Mouse (Mus musculus): Measurements from ENCODE around the gene Cul5.

Cul5 gene

DNA sequence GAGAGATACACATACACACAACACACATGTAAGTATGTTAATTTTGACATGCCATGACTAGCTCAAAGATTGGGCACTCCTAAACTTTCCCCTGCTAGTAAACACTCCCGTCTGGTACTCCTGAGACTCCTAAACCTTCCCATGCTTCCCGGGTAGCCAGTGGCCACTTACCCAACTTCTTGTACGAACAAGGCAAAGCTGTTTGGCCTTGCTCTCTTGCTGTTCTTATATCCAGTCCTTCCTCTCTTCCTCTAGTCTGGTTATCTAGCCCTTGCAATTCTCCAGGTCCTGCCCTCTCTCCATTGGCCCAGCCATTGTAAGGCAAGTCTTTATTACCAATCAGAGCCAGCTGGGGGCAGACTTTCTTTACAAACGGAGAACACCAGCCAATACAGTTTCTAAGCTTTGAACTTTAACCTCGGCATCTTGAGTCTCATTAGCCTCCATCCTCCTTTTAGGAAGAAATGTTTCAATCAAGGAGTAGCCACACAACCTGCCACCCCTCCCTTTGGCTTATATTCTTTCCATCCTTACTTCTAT, at the start of gene Cul5:
Cul5 (minus strand) TSS at position 335 of the 540 bp plus-strand sequence.
- peak; percentile 59 to 77 for DNase-seq

DNA sequence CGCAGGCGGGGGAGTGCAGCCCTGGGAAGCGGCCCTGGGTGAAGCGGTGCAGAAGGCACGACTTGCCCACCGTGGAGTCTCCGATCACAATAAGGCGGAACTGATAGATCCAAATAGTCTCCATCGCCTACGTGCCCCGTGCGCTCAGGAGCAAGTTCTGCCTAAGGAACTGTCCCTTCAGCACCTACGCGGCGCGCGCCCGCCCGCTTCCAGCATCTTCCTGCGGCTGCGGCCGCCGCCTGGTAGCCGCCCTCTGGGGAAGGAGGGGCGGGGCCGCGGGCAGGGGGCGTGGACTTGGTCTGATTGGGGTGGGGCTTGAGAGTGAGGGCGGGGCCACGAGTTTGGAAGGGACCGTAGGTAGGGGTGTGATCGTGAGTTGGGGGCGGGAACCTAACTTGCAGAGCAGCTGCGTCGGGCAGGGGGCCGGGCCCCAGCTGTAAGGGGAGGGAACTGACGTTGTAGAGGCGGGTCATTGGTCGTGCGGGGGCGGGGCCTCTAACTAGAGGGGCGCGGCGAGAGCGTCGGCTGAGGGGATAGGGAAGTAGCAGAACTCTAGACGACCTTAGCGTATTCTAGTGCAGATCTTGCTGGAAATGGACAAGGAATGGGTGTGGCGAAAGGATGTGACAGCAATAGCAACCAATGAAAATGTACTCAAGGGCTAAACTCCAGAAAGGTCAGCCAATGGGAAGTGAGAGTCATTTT, 36.3 kb upstream of the Cul5 start, which contains the start of gene Rab39:
Rab39 (minus strand) TSS at position 241 of the 705 bp plus-strand sequence.
- DNase-seq, result peak; percentile 56 to 88

DNA sequence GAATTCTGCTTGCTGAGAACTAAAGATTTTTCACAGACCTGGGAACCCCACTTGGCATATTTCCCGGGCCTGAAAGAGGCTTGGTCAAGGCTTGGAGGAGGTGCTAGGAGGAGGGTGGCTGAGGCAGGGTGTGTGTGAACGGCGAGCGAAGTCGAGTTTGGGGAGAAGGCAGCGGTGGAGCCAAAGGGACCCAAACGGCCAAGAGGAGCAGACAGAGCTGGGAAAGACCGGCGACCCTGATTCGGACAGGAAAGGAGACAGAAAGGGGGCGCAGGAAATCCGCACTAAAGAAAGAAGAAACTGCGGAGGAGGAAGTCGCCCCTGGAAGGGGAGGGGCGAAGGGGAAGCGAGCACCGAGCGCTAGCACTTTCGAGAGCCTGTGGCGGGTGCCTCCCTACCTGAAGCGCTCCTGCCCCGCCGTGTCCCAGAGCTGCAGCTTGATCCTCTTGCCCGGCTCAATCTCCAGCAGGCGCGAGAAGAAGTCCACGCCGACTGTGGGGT, 35.7 kb upstream of the Cul5 start:
- peak in 1 of 2 experiments; percentile 30 for DNase-seq

DNA sequence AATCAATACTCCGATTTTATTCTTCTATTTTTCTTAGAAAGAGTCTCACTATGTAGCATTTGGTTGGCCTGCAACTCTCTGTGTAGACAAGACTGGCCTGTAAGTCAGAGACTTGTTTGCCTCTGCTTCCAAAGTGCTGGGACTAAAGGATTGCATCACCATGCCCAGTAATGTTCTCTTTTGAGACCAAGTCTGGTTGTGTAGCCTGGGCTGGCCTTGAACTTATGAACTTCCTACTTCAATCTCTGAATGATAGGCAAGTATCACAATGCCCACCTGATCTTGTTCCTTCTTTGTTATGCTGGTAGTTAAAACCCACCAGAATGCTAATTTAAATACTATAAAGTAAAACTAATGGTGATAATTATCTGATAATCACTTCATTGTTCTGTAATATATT, 33.2 kb upstream of the Cul5 start:
- no peak for DNase-seq

DNA sequence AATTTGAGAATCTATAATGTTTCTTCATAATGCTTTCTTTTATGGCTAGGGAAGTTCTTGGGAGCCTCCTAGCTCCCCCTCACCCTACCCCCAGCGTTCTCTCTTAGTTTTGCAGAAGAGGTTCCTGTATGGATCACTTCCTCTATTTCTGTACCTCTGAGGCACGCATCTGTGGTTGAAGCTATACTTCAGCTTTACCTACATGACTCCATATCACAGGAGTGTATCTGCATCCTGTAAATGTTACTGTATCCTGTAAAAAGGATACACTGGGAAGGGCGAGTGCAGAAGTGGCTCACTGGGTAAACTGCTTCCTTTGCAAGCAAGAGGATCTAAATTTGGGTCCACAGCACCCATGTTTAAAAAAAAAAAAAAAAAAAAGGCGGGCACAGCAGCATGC, 30.7 kb upstream of the Cul5 start:
- DNase-seq, result no peak

DNA sequence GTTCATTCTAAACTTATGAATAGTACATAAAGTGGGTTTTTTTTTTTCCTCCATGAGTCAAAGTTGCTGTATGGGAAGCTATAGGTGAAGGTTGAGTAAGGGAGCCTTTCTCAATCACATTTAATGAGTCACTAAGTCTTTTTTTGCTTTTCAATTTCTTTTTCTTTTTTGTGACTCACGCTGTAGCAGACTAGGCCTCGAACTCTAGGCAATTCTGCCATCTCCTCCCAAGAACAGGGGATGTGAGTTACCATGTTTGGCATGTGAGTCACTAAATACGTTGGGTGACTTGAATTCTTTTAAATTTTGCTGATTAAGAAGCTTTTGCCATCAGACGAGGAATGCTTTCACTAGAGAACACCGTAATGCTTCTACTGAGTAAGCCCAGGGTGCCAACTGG, 26.0 kb upstream of the Cul5 start:
- DNase-seq, result no peak

DNA sequence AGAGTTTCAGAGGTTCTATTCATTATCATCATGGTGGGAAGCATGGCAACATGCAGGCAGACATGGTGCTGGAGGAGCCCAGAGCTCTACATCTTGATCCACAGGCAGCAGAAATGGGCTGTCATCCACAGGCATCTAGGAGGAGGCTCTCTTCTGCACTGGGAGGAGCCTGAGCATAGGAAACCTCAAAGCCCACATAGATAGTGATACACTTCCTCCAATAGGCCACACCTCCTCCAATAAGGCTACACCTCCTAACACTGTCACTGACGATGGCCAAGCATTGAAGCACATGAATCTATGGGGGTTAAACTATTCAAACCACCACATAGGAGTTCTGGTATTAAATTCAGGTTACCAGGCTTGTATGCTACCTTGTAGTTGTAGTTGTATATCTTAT, 23.9 kb upstream of the Cul5 start:
- DNase-seq, result no peak

DNA sequence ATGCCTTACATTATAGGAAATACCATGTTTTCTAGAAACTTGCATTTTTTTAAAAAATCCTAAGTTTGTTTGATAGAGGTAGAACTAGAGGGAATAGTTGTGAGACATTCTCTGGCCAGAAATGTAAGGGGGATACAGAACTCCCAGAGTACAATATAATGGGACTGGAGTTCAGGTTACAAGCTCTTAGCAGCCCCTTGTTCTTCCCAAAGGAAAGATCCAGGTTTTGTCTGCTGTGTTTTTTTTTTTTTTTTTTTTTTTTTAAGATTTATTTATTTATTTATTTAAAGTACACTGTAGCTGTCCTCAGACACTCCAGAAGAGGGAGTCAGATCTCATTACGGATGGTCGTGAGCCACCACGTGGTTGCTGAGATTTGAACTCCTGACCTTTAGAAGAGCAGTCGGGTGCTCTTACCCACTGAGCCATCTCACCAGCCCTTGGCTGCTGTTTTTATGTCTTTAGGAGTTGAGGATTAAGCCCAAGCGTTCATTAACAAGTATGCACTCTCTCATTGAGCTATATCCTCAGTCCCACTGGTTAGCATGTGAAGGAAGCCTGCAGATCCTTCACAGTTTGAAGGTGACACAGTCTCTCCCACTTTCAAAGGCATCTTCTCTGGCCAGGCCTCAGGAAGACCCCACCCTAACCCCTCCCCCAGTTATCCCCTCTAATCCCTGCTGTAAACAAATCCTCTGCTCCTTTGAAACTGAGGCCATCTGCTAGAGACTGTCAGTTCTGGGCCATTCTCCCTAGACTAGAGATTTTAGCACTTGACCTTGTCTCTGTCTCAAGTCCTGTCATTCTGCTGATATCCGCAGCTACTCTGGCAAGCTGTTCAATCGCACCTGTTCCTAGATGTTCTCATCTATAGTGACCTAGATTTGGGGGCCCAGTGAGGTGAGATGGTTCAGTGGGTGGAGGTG, 22.2 kb upstream of the Cul5 start:
- DNase-seq, result no peak

DNA sequence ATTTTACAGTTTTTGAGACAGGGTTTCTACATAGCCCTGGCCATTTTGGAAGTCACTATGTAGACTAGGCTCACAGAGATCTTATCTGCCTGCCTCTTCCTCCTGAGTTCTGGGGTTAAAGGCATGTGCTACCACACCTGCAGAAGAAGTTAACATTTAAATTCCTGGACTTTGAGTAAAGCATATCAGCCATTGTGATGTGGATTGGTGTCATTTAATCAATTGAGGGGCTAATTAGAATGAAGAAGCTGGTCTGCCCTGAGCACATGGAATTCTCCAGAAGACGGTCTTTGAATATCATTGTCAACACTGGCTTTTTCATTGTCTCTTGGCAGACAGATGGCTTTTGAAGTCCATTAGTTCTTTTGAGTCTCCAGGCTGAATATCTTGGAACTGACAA, 11.0 kb upstream of the Cul5 start:
- DNase-seq, result no peak

DNA sequence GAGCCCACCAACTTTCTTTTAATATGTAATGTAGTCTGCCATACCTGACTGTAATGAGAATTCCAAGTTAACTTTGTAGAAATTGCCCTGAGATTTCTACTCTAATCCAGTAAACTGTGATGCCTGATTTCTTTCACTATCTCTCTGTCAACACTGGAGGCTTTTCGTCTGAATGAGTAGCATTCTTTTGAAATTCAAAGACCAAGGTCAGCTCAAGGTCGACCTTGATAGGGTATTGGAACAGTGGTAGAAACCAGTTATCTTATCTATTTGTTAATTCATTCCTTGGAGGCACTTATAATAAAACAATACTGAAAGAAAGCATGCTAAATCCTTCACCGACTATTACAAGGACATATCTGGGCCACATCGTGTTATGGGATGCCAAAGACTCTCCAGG, 7.1 kb upstream of the Cul5 start:
- no peak for DNase-seq

DNA sequence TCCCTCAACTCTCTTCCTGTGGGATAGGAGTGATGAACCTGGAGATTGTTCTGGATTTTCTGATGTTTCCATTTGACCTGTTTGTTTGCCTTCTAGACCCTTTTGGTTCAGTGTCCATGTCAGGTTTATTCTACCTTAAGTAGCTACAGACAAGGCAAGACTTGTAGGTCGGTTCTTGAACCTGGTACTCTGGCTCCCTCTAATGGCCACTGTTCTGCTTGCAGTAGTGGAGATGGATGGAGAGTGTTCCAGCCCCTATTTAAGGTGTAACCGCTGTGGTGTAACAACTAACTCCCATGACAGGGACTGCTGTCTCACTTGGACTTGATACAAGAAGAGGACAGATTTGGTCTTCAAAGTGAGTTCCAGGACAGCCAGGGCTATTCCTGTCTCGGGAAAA, 3.8 kb upstream of the Cul5 start:
- DNase-seq, result peak; percentile 87 to 92

DNA sequence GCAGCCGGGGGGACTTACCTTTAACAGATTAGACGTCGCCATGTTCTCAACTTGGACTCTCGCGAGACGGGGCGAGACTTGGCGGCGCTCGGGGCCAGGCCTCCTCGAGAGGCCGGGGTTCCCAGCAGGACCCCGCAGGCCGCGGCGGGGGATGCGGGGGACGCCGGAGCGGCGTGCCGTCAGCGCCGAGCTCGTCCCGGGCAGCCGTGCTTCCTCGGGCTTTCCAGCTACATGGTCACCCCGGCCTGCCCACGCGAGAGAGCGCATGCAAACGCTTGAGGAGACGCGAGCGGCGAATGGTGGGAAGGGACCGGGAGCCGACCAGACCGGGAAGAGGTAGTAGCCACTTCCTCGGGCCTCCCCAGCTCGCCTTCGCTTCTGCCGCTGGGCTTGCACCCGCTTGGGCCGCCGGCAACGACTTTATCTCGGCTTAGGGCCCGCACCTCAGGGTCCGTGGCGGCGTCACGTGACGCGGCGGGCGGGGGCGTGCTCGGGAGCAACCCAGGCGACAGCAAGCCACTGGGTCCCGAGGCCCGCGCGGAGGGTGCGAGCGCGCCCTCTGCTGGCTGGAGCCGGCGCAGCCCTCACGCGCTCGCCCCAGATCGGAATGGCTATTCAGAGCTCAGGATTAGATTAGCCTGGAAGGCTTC, 2.7 kb downstream of the Cul5 start:
- DNase-seq, result peak; percentile 95 to 98

DNA sequence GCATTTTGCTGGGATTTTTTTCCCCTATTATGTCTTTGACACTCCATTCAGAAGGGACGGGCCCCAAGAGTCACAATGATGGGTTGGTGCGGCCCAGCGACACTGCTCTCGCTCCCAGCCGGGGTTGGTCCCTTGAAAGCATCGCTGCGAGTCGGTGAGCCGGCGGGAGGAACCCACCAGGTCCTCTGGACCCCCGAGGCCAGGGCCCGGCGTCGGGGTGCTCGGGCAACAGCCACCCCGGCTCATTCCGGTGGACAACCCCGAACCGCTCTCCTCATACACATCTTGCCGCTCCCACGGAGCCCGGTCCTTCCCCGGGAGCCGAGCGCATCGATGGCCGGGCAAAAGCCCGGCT, 3.2 kb downstream of the Cul5 start:
- DNase-seq, result no peak

DNA sequence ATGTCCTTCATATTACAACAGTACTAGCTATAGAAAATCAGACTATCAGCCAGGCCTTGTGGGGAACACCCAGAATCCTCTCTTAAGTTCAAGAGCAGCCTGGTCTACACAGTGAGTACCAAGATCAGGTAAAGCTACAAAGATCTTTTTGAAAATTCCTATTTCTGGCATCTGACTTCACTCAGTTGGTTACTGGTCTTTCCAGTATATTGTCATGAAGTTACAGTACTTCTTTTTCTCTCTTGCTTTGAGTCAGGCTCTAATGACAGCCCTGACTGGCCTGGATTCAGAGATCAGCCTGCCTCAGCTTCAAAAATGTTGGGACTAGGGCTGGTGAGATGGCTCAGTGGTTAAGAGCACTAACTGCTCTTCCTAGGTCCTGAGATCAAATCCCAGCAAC, 4.4 kb downstream of the Cul5 start:
- DNase-seq, result no peak

DNA sequence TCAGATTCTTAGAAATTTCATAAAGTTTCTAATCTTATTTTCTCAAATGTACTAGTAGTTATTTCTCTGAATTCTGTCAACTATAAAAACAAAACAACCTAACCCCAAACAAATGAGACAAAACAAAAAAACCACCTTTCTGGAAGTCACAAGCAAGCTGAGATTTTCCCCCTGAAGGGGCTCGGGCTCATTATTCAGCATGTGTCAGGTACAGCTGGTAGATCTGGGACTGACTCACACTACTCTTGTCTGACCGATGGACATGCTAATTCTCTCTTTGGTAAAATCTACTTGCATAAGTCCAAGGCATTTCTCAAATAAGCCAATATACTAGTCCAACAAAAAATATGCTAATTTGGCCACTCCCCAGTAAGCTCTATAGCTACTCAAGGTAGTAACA, 5.0 kb downstream of the Cul5 start:
- no peak for DNase-seq

DNA sequence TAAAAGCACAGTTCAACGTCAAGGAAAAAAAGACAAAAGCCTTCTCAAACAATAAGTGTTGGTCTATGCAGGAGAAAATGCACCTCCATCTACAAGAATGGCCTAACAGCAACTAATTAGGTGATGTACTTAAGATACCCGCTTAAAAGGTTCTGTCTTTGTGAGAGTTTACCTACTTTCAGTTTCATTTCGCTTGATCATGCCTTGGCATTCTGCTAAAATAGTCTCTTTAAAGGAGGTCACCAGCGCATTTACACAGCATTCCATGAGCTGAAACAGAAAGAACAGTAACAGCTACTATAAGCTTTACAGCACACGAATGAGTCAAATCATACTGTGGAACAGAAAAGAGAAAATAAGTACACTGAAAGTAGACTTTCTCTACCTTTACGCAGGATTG, 35.0 kb downstream of the Cul5 start:
- no peak for DNase-seq

DNA sequence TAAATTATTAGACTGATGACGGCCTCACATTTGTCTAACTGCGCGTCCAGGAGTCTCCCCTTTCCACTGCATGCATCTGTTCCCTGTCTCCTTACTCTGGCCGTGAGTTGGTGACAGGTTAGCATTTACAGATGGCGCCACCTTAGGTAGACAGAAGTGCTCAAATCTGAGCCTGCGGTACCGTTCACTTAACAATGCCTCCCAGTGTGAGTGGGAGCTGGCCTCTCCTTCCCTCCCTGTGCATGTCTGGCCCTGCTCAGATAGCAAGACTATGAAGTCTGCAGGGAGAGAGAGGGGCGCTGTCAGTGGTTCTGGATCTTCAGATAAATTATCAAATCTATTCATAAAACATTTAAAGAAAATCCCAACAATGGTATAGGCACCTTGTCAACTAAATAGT, 54.6 kb downstream of the Cul5 start:
- DNase-seq, result no peak

DNA sequence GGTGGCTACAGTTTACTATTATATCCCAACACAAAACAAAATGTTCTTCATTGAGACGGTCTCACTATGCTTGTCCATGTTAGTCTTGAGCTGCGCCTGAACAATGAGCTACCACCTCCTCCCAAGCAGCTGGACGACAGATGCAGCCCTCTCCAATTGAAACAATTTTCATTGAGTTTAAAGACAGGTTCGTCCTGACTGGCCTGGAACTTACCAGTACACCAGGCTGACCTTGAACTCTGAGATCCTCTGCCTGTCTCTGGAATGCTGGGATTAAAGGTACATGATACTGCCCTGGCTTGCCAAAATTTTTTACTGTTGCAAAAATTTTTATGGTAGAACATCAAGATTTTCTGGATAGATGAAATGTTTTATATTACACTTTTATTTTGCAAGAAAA, 55.5 kb downstream of the Cul5 start:
- no peak for DNase-seq

DNA sequence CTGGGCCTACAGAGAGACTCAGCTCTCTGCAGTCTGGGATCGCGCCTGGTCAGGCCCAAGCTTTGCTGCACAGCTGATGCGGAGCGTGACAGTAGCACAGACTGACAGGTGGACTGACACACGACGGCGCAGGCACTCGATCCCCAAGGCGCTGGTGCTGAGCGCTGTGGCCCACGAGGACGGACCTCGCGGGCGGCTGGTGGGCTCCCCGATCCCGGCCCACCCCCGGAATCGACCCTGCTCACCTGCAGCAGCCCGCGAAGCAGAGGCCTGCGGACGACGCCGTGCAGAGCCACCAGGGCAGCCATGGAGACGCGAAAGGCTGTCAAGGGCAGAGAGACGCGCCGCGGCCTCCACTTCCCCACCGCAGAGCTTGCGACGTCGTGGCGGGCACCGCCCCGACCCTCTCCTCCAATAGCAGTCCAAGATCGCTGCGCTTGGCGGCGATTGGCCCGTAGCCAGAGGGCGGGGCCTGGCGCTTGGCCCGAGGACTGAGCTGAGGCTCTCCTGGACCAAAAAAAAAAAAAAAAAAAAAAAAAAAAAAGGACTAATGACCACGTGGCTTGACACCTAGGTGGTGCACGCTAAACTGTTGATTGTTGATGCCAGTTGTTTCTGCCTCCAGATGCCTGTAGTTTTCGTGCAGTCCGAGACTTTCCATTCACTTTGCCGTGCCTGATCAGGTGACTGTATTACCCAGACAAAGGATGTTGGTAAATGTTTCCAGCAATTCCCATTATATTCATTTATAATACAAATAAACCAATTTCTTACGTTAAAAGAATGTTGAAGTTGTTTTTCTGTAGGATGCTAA, 59.6 kb downstream of the Cul5 start, which contains the start of gene Acat1:
Acat1 (minus strand) TSS at position 415 of the 814 bp plus-strand sequence.
- DNase-seq, result peak; percentile 98 to 99

DNA sequence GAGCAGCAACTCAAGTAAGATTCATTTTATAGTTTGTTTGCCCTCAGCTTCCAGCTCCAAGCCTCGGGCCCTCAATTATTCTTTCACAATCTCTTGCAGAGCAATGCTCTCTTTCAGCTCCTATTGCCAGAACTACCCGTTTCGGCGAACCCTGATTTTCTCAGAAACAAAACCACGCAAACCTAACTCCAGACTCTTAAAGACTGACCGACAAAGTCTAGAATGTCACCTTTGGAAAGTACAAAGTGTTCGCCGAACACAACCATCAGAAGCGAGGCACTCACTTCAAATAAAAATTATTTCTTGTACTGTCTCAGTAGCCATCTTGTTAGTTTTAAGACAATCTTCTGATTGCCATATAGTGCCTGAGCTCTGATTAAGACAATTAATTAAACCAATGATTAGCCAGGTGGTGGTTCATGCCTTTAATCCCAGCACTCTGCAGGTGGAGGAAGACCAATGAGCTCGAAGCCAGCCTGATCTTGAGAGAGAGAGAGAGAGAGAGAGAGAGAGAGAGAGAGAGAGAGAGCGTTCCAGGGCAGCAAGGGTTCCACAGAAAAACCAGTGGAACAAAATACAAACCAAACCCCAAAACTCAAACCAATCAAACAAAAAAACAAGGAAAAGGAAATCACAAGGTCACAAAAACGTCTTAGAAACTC, 60.4 kb downstream of the Cul5 start:
- DNase-seq, result peak; percentile 19 to 26

DNA sequence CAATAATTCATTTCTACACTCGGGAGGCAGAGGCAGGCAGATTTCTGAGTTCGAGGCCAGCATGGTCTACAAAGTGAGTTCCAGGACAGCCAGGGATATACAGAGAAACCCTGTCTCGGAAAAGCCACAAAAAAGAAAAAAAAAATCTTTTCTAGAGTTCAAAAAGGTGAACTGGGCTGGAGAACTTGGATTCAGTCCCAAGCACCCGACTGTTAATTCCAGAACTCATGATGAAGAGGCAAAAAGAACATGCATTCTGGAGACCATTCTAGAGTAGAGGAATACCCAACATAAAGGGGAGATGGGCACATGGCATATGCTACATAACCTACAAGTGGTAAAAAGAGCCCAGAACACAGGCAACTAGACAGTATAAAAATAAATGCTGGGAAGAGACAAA, 62.0 kb downstream of the Cul5 start:
- DNase-seq, result peak in 1 of 2 experiments; percentile 42

DNA sequence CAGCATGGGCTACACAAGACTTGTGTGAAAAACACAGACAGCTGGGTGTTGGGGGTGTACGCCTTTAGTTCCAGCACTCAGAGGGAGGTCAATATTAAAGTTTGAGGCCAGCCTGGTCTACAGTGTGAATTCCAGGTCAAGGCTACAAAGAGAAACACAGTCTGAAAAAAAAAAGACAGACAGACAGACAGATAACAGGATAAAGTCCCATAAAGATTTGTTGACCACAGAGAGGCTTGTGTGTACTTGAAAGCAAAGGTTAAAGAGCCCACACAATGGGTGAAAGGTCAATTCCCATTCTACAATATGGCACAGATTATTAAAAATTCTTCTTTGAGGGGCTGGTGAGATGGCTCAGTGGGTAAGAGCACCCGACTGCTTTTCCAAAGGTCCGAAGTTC, 62.6 kb downstream of the Cul5 start:
- DNase-seq, result no peak
